Mouse (Mus musculus) regulatory T cell (primary cell): ENCODE results near the gene Ankrd13c.
"Not testable (repeated sequence)": the region's sequence is repeated elsewhere in the genome, so short reads cannot be mapped to it uniquely, and the experiment has no call there.

Source experiments
- in situ Hi-C: fragments of 300-600 bp; cut with MboI, MseI; formaldehyde crosslinking; loops from one replicate; pipeline ENCODE4 v1.15.1; 2025; ENCODE audit warnings: high pct_unique_total_duplicates

Gene Ankrd13c

DNA sequence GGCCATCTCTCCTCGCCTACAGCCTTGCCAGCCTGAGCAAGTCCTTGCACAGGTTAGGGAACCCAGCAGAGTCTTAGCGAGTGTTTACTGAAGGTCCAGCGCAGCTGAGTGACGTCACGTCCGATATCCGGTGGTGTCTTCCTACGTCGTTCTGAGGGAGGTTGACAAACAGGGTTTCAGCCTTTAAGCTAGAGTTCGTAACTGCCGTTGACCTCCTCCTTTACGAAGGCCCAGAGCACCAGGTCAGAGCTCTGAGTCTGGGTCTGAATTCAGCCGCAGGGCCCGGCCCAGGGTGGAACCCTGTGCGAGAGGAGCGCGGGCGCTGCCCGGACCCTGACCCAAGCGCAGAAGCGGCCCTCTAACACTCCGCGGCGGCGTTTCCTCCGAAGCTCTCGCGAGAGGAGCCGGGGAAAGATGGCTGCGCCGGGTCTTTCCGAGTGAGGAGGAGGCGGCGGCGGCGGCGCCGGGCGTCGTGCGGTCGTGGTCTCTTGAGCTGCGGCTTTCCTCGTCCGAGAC is at the start of gene Ankrd13c:
Gene Ankrd13c, plus strand, starts transcription at position 397 of the 516 bp plus-strand sequence.
- in situ Hi-C loops: loop anchor here (5.0 kb wide), 1 partner anchor 90 kb away; the partner anchor contains the start of genes Lrrc40 and Srsf11

DNA sequence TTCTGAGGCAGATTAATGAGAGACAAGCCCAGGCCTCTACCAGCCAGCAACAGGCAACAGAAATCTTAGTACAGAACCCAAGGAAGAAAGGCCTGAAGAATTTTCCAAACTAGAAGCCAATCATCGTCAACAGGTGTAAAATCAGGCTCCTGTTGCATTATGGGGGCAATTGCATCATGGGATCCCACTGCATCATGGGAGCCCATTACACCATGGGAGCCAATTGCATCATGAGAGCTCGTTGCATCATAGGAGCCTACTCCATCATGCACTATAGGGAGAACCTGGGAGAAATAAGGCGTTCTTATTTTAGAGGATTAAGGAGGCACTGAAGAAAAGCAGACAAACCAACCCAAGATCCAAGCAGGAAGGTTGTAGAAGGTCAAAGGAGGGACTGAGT is 49.4 kb upstream of the Ankrd13c start:
- in situ Hi-C loops: no loop called here

GRCm38 (mm10) chr3:157899986-157900385 is 47.1 kb upstream of the Ankrd13c start:
- in situ Hi-C loops: no loop called here

- in situ Hi-C loops: no loop called here
Measured at GRCm38 (mm10) chr3:157901721-157902120, 45.3 kb upstream of the Ankrd13c start.

- in situ Hi-C loops: no loop called here
Measured at GRCm38 (mm10) chr3:157908166-157908565, 38.9 kb upstream of the Ankrd13c start.

DNA sequence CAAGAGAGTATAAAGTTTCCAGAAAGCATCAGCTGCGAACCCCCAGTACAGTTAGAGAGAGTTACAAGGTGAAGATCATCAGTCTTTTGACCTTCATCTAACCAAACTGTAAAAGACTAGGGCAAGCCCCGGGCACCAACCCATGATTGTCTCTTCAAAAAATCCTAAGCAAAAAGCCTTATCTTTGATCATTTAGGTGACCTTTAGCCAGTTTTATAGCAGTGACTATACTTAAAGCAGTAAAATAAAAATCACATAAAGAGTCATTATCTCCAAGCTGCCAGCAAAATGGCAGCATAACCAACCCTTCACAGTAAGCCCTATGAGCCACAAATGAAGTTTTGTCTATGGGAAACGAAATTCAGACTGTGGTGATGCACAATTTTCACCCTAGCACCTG is 36.8 kb upstream of the Ankrd13c start:
- in situ Hi-C loops: no loop called here

DNA sequence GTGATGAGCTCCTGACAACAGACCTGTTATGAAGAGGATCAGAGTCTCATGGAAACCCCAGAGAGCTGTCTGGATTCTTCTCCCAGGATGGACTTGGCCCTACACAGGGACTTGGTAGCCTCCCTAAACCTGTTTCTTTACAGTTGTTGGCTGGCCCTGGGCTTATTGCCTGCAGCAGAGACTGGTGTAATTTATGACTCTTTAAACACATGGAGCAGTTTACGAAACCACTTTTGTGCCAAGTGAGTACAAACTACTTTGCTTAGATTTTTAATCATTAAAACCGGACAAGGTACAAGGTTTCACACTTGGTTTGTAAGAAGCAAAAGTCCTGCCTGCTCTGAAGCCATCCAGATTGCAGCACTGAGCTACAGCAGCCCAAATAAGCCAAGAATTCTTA is 34.9 kb upstream of the Ankrd13c start:
- in situ Hi-C loops: no loop called here

DNA sequence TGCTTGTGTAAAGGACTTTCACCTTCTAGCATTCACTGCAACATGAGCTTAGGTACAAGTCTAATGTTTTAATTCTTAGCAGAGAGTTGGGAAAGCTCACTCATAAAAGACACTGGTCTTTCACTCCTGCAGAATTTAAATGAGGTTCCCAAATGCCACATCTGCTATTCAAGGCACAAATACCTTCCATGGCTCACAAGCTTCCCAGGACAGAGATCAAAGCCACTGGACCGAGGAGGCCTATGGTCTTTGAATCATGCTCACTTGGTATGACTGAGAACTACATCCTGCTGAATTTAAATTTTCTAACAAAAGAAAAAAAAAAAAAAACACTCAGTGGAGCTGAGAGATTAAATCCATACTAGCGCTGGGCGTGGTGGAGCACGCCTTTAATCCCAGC is 30.7 kb upstream of the Ankrd13c start:
- in situ Hi-C loops: no loop called here

DNA sequence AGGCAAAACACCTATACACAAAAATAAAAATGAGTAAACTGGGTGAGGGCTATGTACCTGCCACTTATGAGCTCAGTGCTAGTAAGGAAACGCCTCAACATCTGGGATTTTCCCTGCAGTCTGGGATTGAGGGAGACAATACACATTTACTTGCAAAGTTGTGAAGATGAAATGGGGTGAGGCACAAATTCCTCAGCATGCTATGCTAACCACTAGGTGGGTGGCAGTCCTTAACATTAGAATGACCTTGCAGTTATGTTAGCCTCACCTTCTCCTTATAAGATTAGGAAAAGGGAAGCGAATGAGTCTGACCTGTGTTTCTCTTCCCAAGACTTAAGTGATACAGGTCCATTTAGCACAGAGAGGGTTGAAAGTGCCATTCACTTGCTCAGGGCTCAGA is 25.7 kb upstream of the Ankrd13c start:
- in situ Hi-C loops: loop anchor here (5.0 kb wide), 1 partner anchor 44 kb away; no protein-coding TSS in a partner anchor

- in situ Hi-C loops: loop anchor here (5.0 kb wide), 1 partner anchor 46 kb away; no protein-coding TSS in a partner anchor
Measured at GRCm38 (mm10) chr3:157923268-157923835, 23.7 kb upstream of the Ankrd13c start.

GRCm38 (mm10) chr3:157924692-157925328 is 22.2 kb upstream of the Ankrd13c start, which contains the start of gene Cth:
Gene Cth, minus strand, starts transcription at chr3:157925077.
- in situ Hi-C loops: loop anchor here (5.0 kb wide), 1 partner anchor 48 kb away; no protein-coding TSS in a partner anchor

DNA sequence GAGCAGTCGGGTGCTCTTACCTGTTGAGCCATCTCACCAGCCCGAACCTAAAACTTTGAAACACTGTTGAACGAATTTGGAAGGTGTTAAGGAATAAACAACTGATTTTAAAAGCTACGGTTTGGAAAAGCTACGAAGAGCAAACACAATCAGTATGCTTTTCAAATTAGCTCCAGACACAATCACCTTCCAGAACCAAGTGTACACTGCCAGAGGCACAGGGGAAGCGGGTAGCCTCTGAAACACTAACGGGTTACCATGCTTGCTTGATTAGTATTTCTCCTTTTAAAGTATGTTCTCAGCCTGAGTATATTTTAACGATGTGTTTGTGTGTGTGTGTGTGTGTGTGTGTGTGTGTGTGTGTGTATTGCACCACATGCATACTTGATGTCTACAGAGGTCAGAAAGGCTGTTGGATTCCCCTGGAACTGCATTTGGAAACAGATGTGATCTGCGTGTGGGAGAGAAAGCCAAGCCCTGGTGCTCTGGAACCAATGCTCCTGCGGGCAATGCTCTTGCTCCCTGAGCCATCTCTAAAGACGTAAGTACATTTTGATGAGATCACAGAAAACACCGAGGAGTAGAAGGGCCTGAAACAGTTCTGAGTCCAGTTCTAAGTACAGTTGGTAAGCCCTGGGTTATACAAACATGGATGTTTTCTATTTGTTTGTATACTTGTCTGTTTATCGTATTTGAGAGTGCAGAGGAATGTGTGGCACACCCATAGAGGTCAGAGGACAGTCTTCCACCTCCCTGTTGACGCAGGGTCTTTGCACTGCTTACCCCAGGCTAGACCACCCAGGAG is 21.1 kb upstream of the Ankrd13c start:
- in situ Hi-C loops: no loop called here

DNA sequence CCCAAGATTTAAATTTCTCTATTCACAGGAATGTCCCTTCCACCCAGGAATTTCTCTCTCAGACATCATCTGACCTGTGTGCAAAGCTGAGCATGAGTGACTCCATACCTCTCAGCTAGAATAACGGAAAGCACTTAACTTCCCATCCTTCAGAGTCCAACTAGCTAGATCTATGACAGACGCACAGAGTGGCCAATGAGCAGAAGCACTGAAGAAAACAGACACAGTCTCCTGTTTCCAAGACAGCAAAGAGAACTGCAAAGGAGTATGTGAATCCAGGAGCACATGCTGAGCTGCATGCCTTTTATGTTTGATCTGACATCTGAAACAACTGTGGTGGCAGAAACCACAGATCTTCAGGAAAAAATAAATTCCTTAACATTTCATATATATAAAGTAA is 20.3 kb upstream of the Ankrd13c start:
- in situ Hi-C loops: no loop called here

GRCm38 (mm10) chr3:157928731-157929130 is 18.3 kb upstream of the Ankrd13c start:
- in situ Hi-C loops: no loop called here

- in situ Hi-C loops: no loop called here
Measured at GRCm38 (mm10) chr3:157929417-157929816, 17.6 kb upstream of the Ankrd13c start.

DNA sequence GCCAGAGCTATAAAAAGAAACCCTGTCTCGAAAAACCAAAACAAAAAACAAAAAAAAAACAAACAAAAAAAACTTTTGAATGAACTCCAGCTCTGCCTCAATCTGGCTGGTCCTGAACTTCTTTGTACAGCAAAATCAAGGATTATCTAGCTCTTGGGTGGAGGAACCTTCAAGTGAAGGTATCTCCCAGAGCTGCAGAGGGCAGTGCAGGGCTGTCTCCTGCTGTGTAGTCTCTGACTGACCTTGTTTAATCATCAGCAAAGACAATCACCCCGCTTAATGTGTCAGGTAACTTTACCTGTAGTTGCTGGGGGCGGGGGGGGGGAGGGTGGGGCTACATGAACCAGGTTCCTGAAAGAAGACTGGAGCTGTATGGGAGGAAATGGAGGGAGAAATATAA is 15.4 kb upstream of the Ankrd13c start:
- in situ Hi-C loops: no loop called here

DNA sequence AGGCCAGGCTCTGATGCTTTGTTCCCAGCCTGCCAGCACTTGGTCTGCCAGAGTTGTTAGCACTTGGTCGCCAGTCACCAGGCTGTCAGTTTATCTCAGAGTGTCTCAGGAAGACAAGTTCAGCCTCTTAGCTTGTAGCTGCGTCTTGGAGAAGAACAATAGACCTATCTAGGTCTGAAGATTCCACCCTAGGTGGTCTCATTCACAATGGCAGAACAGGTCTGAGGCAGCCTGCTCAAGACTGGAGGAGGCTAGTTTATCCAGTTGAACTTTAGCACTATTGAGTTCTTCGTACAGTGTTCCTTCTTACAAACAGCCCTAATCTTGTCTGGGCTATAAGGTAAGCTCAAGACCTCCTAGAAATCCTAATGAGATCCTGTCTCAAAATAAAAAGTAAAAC is 15.0 kb upstream of the Ankrd13c start:
- in situ Hi-C loops: no loop called here

- in situ Hi-C loops: not testable (repeated sequence)
Measured at GRCm38 (mm10) chr3:157933223-157933622, 13.8 kb upstream of the Ankrd13c start.

- in situ Hi-C loops: no loop called here
Measured at GRCm38 (mm10) chr3:157934301-157934823, 12.7 kb upstream of the Ankrd13c start.

- in situ Hi-C loops: no loop called here
Measured at GRCm38 (mm10) chr3:157938585-157938984, 8.5 kb upstream of the Ankrd13c start.

DNA sequence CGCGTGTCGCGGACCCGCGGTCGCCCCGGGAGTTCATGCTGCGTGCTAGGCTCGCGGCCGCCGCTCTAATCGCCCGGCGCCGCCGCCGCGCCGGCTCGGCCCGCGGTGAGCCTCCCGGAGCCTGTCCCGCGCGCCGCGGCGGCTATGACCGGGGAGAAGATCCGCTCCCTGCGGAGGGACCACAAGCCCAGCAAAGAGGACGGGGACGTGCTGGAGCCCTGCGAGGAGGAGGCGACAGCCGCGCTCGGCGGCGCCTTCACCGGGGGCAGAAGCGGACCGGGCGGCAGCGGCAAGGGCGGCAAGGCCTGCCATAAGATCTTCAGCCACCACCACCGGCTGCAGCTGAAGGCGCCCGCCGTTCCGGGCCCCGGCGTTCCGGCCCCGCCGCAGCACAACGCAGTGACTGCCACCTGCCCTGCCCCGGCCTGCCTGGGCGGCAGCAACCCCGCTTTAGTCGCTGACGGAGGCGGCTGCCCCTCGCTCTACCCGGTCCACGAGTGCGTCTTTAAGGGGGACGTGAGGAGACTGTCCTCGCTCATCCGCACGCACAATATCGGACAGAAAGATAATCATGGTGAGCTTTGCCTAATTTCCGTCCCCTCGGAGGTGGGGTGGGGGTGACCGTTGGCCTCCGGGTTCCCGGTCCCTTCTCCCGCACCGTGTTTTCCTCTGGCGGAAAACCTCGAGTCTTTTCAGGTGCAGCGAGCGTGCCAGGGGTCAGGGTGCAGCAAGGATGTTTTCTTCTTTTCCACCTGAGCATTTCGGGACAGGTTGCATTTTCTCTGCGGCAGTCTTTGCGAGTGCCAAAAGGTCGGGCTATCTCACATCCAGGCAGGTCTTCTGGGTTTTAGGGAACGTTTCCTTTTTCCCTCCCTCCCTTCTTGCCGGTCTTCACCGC is 593 bp downstream of the Ankrd13c start:
- in situ Hi-C loops: loop anchor here (5.0 kb wide), 1 partner anchor 90 kb away; the partner anchor contains the start of genes Lrrc40 and Srsf11
